Mouse (Mus musculus): ENCODE measurements around the gene Slc20a1.

- TF ChIP-seq CTCF (IDR thresholded peaks at IDR 0.05; ENCODE audit: borderline replicate concordance, extremely low read depth, insufficient read depth, insufficient read length) (no peak), POLR2A (IDR thresholded peaks at IDR 0.05; ENCODE audit: borderline replicate concordance, extremely low read depth, insufficient read depth, insufficient read length, poor library complexity, severe bottlenecking) (no peak)
Observed at GRCm38 (mm10) chr2:129212566-129212965, 14.0 kb downstream of the Slc20a1 start.

Measured in brain, embryonic 14.5 days (tissue).